Mouse (Mus musculus) hindlimb bud, embryonic 11.5 days (tissue): Measurements from ENCODE around the gene Nptx1.

Experiments
- DNase-seq: peaks from one replicate; pipeline ENCODE4 v3.0.0-alpha.2; 2012; ENCODE audit warnings: low read depth, low spot score; ENCODE audit errors: extremely low spot score

Nptx1 gene

DNA sequence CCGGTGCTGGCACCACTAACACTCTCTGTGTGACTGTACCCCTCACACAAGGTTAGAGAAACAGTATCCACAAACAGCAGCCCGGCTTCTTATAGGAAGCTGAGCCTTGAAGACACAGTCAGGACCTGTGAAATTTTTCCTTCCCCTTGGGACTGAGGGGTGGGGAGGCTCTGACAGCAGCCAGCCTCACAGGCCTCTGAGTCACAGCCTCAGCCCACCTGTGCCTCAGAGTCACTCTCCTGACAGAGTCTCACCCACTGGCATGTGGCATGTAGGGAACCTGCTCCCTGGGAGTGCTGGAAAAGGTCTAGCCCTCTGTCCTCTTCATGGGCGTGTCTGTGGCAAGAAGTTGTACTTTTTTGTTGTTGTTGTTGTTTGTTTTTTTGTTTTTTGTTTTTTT is 3.9 kb upstream of the Nptx1 start:
- no peak for DNase-seq

DNA sequence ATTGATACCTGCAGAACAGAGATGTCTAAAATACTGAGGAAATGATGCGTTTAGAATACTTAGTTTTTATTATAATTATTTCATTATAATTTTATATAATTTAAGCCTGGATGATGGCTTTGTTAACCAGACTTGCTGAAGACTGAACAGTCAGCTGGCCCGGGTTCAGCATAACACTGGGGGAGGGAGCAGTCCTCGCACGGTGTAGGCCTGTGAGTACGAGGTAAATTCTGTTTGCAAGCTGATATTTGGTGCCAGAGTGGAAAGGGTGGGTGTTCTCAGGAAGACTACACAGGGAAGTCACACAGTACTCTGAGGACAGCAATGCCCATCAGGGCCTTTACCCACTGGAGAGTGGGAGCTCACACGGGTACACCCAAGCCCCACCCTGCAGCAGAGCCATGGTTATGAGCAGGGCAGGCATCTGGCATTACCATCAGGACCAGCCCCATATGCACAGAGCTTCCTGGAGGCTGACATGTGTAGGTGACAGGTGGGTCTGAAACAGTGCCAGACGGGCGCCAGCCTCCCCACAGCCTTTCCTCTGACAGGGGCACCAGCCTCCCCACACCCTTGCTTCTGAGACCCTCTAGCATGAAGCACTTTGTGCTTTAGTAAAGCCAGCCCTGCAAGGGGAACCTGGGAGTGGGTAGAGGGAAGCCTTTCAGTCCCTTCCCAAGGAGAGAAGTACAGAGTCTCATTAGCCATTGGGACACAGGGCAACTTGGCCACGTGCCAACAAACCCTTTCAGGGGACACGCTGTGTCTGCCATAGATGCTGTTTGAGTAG is 3.2 kb upstream of the Nptx1 start:
- no peak for DNase-seq

DNA sequence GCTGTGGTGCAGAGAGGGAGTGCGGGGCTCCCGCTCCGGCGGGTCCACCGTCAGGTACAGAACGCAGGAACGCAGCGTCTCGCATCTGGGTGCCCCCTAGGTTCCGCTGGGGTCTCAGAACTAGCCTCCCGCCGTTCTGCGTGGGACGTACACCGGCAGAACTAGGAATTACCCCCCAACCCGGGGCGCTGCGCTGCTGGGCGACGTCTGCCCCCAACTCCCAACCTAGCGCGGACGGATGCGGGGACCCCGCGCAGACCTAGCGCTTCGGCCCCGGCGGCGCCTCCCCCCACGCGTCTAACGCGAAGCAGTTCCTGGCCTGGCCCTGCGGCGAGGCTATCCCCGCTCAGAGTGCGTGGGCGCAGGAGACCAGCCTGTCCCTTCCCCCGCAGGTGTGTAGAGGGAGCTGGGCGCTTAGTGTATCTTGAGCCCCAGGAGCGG is 1.8 kb upstream of the Nptx1 start:
- no peak for DNase-seq

DNA sequence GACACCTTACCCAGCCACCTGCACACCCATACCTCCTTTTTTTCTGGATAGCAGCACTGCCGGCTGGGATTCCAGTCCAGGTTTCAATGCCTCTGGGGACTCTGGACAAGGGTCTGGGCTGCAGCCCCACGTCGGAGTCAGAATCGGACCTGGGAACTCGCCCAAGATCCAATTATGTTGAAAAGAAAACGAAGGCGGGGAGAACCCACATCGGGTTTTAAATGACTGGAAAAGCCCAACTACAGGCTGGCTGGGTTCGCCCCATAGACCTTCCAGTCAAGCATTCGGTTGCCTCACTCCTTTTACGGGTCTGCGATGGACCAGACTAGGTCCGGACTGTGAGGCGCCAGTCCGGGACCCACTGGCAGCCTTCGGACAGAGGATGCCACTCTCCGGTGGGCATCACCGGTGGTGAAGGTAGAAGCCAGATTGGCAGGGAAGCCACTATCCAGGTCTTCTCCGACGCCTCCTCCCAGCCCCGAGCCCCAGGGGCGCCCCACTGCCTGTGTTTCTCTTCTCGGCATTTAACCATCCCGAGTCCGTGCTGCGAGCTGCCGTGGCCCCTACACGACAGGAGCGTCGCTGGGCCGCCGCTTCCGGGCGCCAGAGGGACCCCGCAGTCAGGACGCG is 1.3 kb upstream of the Nptx1 start:
- no peak for DNase-seq

DNA sequence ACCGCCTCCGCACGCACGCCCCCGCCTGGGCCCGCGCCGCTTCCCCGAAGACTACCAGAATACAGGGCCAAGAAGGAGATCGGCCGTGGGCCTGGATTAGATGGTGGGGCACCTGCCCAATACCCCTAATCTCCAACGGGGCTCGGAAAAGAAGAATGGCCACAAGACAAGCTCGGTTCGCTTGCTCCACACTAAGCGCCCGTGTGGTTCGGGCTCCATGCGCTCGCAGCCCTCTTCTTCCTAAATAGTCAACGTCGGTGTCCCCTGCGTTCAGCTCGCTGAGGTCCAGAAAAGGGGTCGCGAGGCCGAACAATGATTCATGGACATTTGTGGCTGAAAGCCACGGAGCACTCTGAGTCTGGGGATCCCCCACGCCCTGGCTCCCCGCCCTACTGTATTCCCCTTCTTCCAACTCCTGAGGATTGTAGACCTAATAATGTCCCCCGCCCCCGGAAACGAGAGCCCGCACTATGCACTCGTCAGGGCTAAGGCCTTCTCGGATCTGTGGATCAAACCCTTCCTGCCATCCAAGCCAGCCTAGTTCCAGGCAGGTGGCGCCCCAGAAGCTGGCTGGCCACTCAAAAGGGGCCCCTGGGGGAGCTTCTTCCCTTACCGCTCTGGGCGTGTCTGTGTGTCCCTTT is 518 bp upstream of the Nptx1 start:
- DNase-seq = no peak

DNA sequence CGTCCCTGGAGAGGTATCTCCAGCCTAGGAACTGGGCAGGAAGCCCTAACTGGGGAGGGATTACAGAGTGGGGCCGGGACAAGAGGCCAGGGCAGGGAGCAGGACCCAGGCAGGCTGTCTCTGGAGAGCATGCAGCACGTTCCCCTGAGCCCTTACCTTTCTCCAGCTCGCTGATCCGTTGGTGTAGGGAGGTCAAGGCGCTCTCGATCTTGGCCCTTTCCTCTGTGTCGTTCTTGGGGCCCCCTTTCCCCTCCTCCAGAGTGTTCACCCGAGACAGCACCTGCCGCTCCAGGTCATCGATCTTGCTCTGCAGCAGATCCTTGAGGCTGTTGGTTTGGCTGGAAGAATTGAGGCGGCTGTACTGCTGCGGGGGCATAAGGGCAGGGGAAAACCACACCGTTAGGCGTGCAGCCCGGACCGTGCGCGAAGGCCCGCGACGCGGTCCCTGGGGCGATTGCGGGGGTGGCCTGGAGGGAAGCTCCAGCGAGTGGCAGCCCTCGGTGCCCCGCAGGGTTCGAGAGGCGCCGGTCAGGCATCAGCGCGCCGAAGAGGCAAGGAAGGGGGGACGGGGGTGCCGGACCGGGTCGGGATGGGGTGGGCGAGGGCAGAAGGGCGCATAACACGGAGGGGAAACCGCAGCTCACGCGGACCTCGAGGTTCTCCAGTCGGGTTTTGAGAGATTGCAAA is 914 bp downstream of the Nptx1 start:
- no peak for DNase-seq

DNA sequence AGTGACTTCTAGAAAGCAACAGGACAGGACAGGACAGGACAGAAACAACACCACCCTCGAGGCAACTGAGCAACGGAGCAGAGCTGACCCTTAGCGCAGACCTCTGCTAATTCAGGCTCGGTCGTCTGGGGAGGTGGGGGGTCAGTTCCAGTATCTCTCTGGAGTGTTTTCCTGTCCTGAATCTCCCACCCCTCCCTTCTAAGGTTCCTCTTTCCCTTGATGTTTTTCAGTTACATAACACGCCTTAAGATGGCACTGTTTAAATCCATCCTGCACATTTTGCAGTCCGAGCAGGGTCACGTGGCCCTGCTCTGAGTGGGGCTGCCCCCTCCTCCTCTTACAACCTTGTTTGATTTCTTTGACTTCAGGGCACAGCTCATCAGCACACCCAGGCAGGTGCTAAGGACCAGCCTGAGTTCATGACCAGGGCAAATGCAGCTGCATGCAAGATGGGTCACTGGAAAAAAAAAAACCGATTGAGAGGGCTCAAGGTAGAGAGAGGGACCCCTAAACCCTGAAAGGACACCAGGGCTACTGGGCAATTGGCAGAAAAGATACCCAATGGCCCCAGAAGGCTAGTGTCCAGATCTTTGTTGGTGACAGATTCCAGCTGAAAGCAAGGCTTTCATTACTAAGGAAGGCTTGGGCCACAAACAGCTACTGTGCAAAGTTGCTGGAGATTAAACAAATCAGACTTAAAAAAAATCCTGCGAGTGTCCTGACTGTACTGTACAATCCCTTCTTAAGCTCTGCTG is 1.6 kb downstream of the Nptx1 start:
- no peak for DNase-seq

DNA sequence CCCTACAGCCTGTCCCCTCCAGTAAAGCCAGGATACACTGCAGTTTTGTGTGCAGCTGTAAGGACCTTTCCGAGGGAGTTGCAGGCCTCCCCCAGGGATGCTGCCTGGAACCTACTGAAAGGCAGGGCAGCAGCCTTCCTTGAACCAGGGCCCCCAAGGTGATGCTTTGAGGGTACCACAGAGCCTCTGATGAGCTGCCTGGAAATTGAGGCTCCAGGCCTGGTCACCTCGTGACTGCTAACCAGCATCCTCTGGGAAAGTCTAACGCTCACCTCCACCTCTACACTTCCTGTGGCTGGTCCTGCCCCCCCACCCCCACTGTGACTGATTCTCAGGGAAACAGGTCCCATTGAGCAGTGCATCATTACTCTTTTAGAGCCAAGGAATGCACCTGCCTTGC is 2.3 kb downstream of the Nptx1 start:
- DNase-seq = no peak

DNA sequence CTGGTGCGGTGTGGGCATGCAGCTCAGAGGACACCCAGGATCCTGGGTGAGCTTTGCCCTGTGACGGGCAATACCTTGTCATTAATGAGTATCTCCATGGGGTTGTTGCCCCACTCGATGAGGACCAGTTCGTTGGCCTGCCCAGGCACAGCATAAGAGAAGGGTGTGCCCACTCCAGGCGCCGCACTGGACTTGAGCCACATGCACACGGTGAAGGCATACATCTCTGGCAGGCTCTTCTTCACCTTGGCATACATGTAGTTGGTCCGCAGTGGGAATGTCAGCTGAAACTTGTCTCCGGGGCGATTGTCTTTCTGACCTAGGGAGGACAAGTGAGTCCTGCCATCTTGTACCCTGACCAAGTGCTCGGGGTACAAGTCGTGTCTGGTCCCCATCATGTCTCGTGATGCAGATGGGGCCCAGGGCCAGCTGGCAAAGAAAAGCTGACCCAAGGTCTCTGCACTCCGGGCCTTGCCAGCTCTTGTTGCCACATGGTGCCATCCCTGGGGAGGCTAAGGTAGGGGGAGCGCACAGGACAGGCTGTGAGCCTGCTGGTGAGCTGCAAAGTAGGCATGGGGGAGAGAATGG is 2.9 kb downstream of the Nptx1 start:
- DNase-seq = no peak

DNA sequence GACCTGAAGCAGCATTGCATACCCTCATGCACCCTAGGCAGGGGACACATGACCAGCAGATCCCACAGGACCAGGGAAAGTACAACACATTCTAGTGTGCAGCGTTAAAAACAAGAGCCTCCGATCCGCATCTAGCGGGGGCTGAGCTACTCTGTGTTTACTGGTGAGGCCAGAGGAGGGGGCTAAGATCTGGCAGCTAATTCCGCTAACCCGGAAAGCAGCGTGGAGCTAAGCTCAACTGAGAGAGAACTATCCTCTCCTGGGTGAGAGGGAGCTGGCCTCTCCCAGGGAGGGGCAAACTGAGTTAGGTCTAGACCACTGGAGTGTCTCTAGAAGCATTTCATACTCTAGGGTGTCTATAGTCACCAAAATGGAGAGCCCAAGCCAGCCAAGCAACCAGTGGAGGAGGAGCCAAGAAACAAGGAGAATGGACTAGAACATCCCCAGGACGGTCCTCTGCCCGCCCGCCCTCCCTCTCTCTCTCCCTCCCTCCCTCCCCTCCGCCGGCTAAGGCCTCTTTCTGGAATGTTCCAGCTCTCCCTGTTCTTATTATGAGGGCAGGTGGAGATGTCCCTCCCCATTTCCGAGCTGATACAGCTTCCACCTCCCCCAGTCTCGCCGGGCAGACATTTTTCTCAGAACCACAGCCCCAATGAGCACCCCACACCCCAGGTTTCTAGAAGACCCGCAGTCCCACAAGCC is 3.6 kb downstream of the Nptx1 start:
- no peak for DNase-seq

DNA sequence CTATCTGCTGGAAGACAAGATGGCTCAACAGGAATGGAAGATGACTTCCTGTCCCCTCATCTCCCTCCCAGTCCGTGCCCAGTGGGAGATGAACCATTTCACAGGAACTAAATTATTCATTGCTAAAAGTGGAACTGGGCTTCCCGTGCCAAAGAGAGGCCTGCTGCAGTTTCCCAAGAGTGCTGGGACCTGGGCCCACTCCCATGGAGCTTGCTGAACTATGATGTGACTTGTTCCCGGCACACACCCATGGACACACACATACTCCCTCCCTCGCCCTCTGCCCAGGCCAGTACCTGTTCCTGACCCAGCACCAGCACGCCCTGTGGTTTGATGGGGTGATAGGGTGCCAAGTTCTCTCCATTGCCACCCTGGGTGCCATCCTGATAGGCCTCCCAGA is 4.7 kb downstream of the Nptx1 start:
- no peak for DNase-seq

DNA sequence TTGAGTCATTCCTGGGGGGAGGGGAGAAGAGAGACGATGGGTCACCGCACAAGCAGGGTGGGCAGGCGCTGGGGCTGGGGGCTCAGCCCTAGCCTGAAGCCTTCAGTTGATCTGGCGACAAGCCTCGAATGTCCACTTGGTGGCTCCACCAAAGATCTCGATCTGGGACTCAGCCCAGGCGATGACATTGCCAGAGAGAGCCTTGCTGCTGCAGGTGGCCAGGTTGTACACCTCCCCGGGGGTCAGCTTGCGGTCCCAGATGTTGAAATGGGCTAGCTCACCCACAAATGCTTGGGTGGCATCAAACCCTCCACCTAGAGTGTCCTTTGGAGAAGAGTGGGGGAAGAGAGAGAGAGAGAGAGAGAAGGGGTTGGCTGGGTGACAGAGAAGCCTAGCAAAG is 5.2 kb downstream of the Nptx1 start:
- DNase-seq = no peak

DNA sequence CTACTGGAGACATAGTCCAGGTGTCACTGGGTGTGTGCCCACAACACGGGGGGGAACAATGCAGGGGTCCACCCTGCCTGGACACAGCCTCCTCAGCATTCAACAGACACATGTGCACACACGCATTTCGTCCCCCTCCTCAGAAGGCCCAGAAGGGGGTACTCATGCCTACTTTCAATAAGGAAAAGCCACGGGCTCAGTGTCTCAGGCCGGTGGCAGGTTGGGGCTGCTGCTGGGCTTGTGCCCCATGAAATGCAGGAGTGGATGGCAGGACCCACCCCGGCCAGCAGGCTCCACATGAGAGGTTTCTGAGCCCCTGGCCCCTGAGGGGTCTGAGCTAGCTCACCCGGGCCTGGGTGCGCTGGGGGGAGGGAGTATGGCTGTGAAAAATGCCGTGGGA is 6.5 kb downstream of the Nptx1 start:
- no peak for DNase-seq

DNA sequence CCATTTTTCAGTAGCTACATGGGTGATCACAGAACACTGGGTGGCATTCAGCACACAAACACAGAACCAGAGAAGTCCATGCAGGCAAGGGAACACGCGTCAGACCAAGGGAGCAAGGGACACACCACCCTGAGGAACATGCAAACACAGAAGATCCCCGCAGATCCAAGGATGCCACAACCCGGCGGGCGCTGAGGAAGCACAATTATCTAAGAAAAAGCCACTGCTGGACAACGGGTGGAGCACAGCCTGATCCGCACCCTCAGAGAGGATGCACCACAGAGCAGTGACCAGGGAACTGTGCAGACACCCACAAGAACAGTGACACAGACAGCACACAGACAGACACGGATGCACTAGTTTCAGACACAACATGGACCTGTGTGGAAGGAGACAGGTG is 7.0 kb downstream of the Nptx1 start:
- DNase-seq = no peak

DNA sequence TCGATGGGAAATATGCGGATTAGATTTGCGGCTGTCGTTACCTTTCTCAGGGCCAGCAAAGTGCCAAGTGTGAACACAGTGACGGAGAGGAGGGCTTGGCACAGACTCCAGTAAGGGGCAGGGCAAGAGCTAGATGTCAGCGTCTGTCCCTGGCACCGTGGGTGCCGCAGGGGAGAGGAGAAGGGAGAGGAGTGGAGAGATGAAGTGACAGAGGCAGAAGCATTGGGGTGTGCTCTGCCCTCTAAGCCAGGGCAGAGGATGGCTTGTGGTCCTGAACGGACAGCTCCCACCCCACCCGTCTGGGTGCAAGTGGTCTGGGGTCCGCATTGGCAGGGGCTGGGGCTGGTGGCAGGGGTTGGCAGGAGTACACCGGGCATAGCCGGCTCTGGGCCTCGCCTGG is 7.6 kb downstream of the Nptx1 start:
- no peak for DNase-seq

DNA sequence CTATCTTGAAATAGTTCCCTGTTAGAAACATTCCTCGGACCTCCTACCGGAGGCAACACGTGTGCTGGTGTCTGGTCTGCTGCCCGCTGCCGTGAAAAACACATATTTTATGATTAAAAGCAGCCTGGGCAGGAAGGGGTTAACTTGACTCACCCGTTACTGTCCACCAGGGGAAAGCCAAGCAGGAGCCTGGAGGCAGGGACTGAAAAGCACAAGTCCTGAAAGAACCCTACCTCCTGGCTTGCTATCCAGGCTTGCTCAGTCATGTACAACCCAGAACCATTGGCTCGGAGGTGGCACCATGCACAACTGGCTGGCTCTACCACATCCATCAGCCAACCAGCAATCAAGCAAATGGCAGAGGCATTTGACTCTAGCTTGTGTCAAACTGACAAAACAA is 13.8 kb downstream of the Nptx1 start:
- no peak for DNase-seq

DNA sequence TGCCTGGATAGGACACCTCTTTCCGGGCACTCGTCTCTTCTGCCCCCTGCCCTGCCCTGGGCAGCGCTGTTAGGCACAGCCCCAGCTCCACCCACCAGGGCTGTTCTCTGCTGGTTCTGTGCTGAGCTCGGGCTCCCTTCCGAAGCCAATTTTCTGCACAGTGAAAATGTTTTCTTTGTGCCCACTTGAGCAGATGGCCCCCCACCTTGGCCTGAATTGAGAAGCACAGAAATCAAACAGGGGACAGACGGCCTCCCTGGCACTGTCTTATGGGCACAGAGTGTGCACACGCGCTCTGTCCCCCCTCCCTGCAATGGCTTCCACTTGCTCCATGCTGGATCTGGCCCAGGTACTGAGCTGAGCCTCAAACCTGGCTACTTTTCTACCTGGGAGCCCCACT is 15.1 kb downstream of the Nptx1 start:
- DNase-seq = no peak

DNA sequence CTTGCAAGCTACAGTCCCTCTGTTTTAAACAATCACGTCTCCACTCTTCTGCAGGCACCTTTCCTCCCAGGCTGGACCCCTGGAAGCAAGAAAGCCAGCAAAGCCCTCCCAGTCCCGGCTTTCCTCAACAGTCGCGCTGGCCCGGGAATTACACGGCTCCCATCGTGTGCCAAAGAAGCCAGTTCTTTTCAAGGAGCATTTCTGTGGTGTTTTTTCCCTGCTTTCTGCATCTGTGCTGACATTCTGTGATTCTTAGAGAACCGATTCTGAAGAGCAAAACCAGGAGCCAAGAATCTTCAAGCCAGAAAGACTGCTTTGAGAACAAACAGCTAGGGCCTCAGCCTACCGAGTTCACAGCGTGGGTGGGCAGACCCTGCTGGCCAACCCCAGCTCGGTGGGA is 18.6 kb downstream of the Nptx1 start:
- DNase-seq = no peak

DNA sequence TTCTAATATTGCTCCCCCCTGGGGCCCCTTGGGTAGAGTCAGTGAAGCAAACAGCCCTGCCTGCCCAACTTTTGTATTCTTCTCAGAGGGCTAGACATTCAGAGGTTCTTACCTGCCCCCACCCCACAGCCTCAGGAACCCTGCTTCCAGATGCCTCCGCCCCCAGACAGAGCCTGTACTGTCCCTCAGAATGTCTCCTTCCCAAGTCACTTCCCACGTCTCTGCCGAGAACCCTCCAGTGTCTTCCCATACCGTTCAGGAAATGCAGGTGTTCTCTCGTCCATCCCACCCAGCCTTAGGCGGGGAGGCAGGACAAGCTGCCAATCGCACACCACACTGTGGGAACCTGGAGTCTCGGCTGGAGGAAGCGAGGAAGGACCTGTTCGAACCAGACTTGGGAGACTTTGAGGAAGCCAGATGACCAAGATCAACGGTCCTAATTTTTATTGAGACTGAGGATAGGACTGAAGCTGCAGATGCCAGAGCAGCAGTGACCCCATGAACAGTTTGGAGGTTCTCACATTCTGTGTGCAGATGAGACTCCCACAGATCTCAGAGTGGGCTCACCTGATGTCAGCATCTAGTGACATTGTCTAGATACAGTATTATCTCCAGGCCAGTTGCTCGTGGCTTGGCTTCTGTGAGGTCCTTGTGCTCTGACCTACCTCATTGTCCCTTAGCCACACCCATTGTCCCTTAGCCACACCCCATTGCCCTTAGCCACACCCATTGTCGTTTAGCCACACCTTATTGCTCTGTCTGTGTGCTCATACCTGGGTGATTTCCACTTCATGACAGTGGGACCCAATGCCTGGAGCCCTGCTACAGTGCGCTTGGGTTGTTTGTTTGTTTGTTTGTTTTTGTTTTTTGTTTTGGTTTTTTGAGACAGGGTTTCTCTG is 21.2 kb downstream of the Nptx1 start:
- no peak for DNase-seq
